20 mouse cellular contexts compared by ENCODE assay signal in the genomic region with DNA sequence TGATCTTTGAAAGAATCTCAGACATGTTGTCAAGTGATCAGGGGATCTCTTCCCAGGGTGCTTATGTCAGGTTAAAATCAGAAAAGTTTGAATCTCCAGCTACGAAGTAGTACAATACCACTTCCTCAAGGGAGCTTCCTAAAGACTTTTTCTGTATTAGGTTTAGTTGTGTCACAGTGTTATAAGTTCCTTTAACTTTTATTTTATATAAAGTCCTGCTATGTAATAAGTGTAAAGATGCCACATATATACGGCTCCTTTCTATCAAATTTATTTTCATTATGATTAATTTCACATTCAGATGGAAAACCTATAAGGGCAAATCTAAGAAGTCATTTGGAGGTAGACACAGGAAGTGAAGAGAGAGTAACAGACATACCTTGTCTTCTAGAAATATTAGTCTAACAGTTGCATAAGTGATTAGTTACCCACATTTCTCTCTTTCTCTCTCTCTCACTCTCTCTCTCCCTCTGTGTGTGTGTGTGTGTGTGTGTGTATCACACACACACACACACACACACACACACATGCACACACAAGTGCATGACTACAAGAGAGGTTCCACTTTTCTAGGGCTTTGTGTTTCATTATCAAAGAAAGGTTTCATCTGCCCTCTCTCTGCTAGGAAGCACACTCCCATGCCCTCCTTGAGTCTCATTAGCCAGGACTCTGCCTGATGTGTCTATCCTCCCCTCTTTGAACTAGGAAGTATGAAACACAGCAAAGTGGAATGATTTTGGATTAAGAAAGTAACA.
DNase-seq lines count a peak whose midpoint lies in the region; ATAC-seq and TF ChIP-seq lines count a peak whose summit lies in the region.
"Had no signal": no experiment of that assay in that cellular context is flagged by ENCODE, and none has a peak within 500 bp of the region (broad histone marks: within the 10 kb centered on the region; RNA-seq: fewer than 3 reads in every experiment).

No protein-coding gene starts in this region.

- peak; percentile 14 for ATAC-seq in CD4-positive, CD25-positive, alpha-beta regulatory T cell, adult 4 months
- ATAC-seq: forebrain, embryonic 13.5 days; forebrain, embryonic 15.5 days; Patski had no signal

- WGBS in thymus, adult 2 months = 71% methylated on average over 2 of the region's 2 CpGs

- H3K27me3 ChIP-seq in thymus, adult 2 months (ENCODE audit: control insufficient read depth, insufficient read depth, low read length) = no peaks in the 10 kb centered on the region
- H3K27me3 ChIP-seq: embryonic facial prominence, embryonic 12.5 days; forebrain, embryonic 13.5 days; forebrain, embryonic 15.5 days; Patski had no signal

- no peaks in the 10 kb centered on the region; the same call in 1 of the 2 replicates for H3K36me3 ChIP-seq in thymus, adult 2 months (ENCODE audit: control insufficient read depth, insufficient read depth, low read length)
- H3K36me3 ChIP-seq: embryonic facial prominence, embryonic 10.5 days; embryonic facial prominence, embryonic 12.5 days; forebrain, embryonic 15.5 days had no signal

- H3K27ac ChIP-seq in thymus, adult 2 months (ENCODE audit: control insufficient read depth, insufficient read depth, low read length) = peak overlapping the region; percentile 74
- H3K27ac ChIP-seq: embryonic facial prominence, embryonic 10.5 days; embryonic facial prominence, embryonic 12.5 days; forebrain, embryonic 13.5 days; forebrain, embryonic 15.5 days had no signal

- H3K4me1 ChIP-seq in thymus, adult 2 months (replicated peaks; ENCODE audit: control insufficient read depth, insufficient read depth, low read length) = peaks cover 21% of the 10 kb centered on the region
- H3K4me1 ChIP-seq: forebrain, embryonic 13.5 days had no signal

- TF ChIP-seq CTCF in thymus, adult 2 months (IDR thresholded peaks at IDR 0.05; ENCODE audit: borderline replicate concordance, control insufficient read depth, extremely low read depth, insufficient read depth, low read length, poor library complexity) = no peak

- no peak for DNase-seq in thymus, adult 2 months
- no peak for DNase-seq in thymus, postnatal 25 days
- DNase-seq in induced T-regulatory cell, adult 2 months (ENCODE audit: low read depth) = peak; percentile 66
- DNase-seq in embryo, embryonic 10 days (ENCODE audit: low spot score) = no peak
- no peak for DNase-seq in heart, postnatal 4 days
- no peak for DNase-seq in cerebellum, adult 8-10 months
- DNase-seq: adrenal gland, adult 8-10 months; adrenal gland, postnatal 14 days; adrenal gland, postnatal 36 days; cerebellum, adult 11-12 months; cerebellum, adult 2 months; cerebellum, adult 9-11 months; cerebellum, postnatal 14 days; cerebellum, postnatal 36 days had no signal

- no peak for TF ChIP-seq POLR2A in thymus, adult 2 months (IDR thresholded peaks at IDR 0.05; ENCODE audit: control insufficient read depth, extremely low read depth, insufficient read depth, low read length, poor library complexity)

- H3K4me3 ChIP-seq in thymus, adult 2 months (ENCODE audit: control insufficient read depth, insufficient read depth, low read length) = no peak overlapping the region
- H3K4me3 ChIP-seq: embryonic facial prominence, embryonic 10.5 days; embryonic facial prominence, embryonic 12.5 days; forebrain, embryonic 13.5 days; forebrain, embryonic 15.5 days had no signal
